Mouse (Mus musculus) heart, adult 11 months (tissue): Measurements from ENCODE around the gene Nr1d1.
A peak's percentile ranks its signal among the peaks of the same experiment; 100 is the strongest.
"Not testable (repeated sequence)": the region's sequence is repeated elsewhere in the genome, so short reads cannot be mapped to it uniquely, and the experiment has no call there.

Experiments used
- DNase-seq: peaks from one replicate; pipeline ENCODE4 v3.0.0; 2022

The Nr1d1 gene

GRCm38 (mm10) chr11:98750351-98751201 lies 24.6 kb downstream of the Nr1d1 start:
- DNase-seq: peak; percentile 98

GRCm38 (mm10) chr11:98749716-98750115 lies 25.4 kb downstream of the Nr1d1 start:
- peak; percentile 94 for DNase-seq

DNA sequence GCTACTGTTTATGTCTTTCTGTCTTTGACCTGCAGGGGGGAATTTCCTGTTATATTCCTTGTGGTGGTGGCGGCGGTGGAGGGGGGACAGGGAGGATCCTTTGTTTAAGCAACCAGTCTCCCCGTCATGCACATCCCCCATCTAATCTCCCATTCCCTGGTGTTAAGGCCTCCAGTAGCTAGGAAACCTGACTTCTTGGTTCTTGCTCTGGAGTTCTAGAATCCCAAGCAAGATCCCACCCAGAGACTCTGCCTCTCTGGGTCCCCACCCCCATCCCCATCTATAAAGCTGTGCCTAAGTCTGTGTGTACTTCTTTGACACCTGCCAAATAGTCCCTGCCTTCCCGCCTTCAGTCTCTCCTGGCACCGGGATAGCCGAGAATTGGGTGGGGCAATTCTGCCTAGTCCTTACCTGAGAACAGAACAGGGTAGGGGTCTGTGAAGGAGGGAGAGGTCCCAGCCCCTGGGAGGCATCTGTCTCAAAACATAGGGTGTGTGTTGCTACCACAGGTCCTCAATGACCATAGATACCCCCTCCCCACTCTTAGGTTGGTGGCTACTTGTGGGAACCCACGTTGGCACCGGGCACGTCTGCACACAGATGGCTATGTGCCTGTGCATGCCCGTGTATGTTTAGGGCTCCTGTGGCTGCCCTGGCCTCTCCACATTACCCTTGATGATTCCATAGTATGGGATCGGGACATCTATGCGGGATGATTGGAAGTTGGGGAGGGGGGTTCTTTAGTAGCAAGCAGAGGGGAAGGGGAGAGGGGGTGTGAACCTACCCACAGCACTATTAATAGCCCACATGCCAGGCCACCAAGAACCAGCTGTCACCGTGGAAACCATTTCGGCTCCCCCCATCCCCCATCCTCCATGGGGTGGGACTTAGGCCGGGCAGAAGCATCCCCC lies 26.4 kb downstream of the Nr1d1 start:
- peak; percentile 96 for DNase-seq

- DNase-seq: peak; percentile 98
These were observed 27.2 kb downstream of the Nr1d1 start for GRCm38 (mm10) chr11:98747804-98748505.

DNA sequence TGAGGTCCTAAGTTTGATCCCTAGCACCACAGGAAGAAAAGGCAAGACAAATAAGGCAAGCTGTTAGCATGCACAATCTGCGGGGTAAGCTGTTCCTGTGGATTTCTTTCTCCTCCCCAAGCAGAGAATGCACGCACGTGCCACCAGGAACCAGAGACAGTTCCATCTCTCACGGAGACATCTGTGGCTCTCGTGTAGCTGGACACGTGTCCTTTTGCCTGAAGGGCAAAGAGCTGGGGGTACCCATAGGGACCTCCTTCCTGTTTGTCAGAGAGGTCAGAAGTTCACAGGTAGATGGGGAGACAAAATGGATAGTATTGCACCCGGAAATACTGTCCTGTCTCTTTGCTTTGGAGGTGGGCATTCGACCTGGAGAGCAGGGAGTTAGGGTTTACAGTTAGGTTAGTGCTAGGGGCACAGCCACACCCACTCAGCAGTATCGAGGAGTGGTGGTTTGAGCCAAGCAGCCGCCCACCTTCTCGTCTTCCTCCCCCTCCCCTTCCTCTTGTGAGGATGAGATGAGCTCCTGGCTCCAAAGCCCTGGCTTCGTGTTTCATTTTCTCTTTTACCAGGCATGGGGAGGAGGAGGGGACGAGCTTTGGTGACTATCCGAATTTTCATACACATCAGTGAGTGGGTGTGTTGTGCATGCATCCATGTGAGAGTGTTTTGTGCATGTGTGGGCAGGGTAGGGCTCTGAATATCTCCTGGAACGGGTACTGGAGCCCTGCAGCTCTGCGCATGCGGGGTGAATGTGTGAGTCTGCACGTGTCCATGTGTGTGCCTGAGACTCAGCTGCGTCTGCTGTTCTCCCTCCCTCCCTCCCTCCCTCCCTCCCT lies 28.1 kb downstream of the Nr1d1 start:
- peak; percentile 99 for DNase-seq

- peak; percentile 94 for DNase-seq
These were observed 28.9 kb downstream of the Nr1d1 start for GRCm38 (mm10) chr11:98745932-98746853.

DNA sequence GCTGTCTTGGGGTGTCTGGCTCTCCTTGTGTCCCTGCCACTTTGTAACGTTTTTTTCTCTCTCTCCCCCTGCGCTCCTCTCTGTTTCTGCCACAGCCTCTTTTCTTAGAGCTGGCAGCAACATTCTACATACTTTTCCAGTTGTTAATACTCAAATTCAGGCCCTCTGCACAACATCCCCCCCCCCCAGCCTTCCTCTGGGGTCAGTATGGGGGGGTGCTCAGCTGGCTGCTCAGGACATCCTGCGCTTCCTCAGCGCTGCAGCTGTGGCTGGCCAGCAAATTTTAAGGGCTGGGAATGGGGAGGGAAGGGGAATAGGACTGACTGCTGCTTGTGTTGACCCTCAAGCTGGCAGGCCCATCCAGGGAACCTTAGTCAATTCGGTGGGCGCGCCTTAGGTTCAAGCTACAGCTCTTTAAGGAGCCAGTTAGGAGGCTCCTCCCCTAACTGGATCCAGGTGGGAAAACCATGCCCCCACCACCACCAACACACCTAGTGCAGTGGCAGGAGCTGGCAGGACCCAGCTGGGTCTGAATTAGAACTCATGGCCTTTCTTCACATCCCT lies 30.6 kb downstream of the Nr1d1 start:
- DNase-seq: peak; percentile 97

GRCm38 (mm10) chr11:98743655-98744345 lies 31.3 kb downstream of the Nr1d1 start:
- peak; percentile 98 for DNase-seq

DNA sequence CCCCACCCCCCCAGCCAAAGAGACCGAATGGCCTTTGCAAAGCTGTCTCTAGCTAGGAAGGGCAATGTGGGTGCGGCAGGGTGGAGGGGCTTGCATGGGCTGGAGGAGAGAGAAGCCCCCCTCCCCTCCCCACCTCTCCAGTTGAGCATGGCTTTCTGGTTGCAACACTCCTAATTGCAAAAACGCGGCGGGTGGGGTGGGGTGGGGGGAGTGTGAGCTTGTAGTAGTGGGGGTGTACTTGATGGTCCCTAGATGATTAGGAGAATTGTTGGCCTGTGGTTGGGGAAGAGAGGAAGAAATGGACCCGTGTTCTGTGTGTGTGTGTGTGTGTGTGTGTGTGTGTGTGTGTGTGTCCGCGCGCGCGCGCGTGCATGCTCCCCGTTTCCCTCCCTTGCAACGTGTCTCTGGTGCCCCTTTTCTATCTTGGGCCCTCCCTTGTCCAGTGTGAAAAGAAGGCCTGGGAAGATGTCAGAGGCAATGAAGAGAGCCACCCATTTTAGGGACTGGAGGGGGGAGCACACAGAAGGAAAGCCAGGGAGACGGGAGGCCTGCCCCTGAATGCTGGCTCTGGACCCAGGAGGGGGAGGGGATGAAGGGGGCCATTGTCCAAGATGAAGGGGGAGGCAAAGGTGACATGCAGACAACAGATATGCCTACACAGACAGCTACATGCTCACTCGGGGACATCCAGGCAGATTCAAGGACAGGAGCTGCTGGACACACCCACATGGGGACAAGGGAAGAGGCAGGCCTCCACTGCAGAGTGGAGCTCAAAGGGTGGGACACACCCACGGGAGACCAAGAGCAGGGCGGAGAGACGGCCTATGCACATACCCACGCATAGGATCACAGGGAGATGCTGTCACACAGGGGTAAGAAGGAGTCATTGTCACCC lies 32.5 kb downstream of the Nr1d1 start:
- DNase-seq: peak; percentile 98

DNA sequence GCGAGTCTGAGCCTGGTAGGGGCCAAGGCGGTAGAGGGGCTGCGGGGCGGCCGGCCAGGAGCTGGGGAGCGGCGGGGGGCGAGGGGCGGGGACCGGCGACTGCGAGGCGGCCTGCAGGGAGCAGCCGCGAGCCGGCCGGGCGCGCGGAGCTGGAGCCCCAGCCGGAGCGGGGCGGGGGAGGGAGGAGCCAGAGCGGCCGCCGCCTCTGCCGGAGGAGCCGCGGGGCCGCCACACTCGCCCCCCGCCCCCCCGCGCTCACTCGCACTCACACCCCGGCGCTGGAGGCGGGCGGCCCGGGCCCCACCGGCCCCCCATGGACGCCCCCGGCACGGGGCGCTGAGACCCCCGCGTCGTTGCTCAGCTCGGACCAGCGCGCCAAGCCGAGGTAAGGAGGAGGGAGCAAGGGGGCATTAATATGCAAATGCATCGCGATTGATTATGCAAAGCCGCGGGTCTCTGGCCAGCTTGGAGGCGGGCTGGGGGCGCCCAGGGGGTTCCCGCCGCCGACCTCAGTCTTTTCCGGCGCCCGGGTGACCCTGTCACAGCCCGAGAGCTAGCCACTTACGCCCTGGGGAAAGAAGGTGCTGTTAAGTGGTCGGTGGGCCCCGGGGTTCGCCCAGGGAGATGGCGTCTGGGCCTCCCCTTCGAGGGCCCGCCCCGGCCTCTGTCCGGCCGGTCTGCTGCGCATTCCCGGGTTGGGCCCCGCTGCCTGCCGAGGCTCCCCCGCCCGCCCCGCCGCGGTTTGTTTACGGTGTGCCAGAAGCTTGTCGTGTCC lies 33.3 kb downstream of the Nr1d1 start:
- peak; percentile 98 for DNase-seq

- DNase-seq: no peak
These were observed 34.0 kb downstream of the Nr1d1 start for GRCm38 (mm10) chr11:98741051-98741620.

- peak; percentile 99 for DNase-seq
These were observed 34.6 kb downstream of the Nr1d1 start, which contains the start of gene Thra for GRCm38 (mm10) chr11:98740393-98741050. Thra (plus strand) TSS chr11:98740638.

- DNase-seq: no peak
These were observed 35.1 kb downstream of the Nr1d1 start for GRCm38 (mm10) chr11:98740026-98740392.

DNA sequence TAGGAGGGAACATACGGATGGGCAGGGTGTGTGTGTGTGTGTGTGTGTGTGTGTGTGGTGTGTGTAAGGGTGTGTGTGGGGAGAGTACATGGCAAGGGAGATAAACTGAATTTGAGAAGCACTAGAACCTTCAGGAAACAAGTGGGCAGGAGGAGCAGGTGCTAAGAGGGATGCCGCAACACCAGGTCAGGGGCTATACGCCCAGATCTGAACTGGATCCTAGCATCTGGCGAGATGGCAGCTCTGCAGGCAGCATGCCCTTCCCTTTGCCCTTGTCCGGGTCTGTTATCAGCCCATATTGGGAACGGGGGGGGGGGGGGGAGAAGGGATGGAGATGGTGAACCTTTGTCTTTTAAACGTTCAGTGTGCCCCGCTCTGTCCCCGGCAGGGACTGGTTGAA lies 36.2 kb downstream of the Nr1d1 start:
- DNase-seq: peak; percentile 93

DNA sequence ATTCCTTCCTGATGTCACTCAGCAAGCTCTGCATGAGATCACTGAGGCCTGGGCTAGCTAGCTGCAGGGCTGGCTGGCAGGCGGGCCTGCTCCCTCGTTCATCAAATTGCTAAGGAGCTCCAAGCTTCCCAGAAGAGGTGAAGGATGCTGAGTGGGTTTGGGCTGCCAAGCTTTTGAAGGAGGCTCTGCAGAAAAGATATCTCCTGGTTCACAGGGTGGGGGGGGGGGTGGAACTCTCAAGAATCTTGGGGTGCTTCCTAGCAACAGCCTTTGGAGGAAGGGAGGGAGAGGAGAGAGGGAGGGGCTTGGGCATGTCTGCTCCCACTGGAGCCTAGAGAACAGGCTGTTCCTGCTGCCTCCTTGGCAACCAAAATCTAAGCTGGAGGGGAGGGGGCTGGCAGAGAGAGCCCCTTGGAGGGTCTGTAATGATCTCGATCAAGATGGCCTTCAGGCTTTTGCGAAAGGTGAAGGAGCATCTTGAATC lies 36.7 kb downstream of the Nr1d1 start:
- DNase-seq: peak; percentile 96

- DNase-seq: not testable (repeated sequence)
These were observed 37.9 kb downstream of the Nr1d1 start for GRCm38 (mm10) chr11:98737220-98737619.

DNA sequence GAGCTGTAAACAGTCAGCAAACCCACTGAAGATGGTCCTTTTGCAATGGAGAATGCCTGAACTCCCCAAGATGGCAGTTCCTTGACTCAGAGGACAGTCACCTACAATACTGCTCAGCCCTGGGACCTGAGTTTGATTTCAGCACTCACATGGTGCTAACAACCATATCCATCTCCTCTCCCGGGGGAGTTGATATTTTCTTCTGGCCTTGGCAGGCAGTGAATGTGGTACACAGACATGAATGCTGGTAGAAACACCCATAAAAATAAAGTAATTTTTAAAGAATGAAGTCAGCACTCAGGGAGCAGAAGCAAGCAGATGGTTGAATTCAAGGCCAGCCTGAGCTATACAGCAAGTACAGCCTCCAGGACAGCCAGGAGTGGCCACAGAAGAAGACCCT lies 39.0 kb downstream of the Nr1d1 start:
- DNase-seq: peak; percentile 85
